Mouse (Mus musculus) stomach, postnatal 0 days (tissue): ENCODE results near the gene Nkiras2.
"Not testable (repeated sequence)": the region's sequence is repeated elsewhere in the genome, so short reads cannot be mapped to it uniquely, and the experiment has no call there.

Experiments used
- CTCF ChIP-seq: IDR thresholded peaks from 2 replicates; pipeline ENCODE4 v1.5.1; 2016; ENCODE audit warnings: antibody characterized with exemption, low read depth, mild to moderate bottlenecking, moderate library complexity
- EP300 ChIP-seq: optimal IDR thresholded peaks from 2 replicates; pipeline ENCODE3; 2016; ENCODE audit warnings: antibody characterized with exemption

DNA sequence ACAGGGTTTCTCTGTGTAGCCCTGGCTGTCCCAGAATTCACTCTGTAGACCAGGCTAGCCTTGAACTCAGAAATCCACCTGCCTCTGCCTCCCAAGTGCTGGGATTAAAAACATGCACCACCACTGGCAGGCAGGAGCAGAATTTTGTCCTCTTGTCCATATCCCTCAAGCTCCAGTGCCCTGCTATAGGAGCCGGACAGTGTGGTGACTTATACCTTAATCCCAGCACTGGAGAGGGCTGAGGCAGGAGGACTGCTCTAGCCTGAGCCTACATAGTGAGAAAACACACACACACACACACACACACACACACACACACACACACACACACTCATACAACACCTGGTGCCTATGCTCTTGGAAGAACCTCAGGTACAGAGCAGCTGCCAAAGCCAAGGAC, 36.6 kb upstream of the Nkiras2 start:
- not testable (repeated sequence) for TF ChIP-seq EP300, CTCF
